Mouse (Mus musculus): Measurements from ENCODE around the gene Fbxl13.

Fbxl13 gene

GRCm38 (mm10) chr5:21645439-21646132 is at the start of gene Fbxl13, which contains the start of gene Armc10:
TSS of gene Fbxl13 (minus strand) at chr5:21645634.
TSS of gene Armc10 (plus strand) at chr5:21645813.
- DNase-seq, result peak; percentile 85

- no peak for DNase-seq
Measured at GRCm38 (mm10) chr5:21694854-21695490, 49.5 kb upstream of the Fbxl13 start.

GRCm38 (mm10) chr5:21693372-21693870 is 48.0 kb upstream of the Fbxl13 start:
- DNase-seq, result no peak

GRCm38 (mm10) chr5:21692230-21692629 is 46.8 kb upstream of the Fbxl13 start:
- DNase-seq, result no peak

- no peak for DNase-seq
Measured at GRCm38 (mm10) chr5:21687042-21687441, 41.6 kb upstream of the Fbxl13 start.

GRCm38 (mm10) chr5:21685001-21685400 is 39.6 kb upstream of the Fbxl13 start:
- DNase-seq, result no peak

GRCm38 (mm10) chr5:21683811-21684210 is 38.4 kb upstream of the Fbxl13 start:
- no peak for DNase-seq

- peak; percentile 45 for DNase-seq
Measured at GRCm38 (mm10) chr5:21680940-21681339, 35.5 kb upstream of the Fbxl13 start.

GRCm38 (mm10) chr5:21680029-21680428 is 34.6 kb upstream of the Fbxl13 start:
- DNase-seq, result no peak

GRCm38 (mm10) chr5:21678363-21678762 is 32.9 kb upstream of the Fbxl13 start:
- no peak for DNase-seq

- DNase-seq, result no peak
Measured at GRCm38 (mm10) chr5:21677939-21678338, 32.5 kb upstream of the Fbxl13 start.

GRCm38 (mm10) chr5:21675494-21675893 is 30.1 kb upstream of the Fbxl13 start:
- DNase-seq, result no peak

GRCm38 (mm10) chr5:21675019-21675418 is 29.6 kb upstream of the Fbxl13 start:
- DNase-seq, result no peak

- DNase-seq, result no peak
Measured at GRCm38 (mm10) chr5:21673742-21674141, 28.3 kb upstream of the Fbxl13 start.

GRCm38 (mm10) chr5:21672812-21673635 is 27.6 kb upstream of the Fbxl13 start:
- no peak for DNase-seq

GRCm38 (mm10) chr5:21669307-21669706 is 23.9 kb upstream of the Fbxl13 start:
- no peak for DNase-seq

GRCm38 (mm10) chr5:21667191-21668137 is 22.0 kb upstream of the Fbxl13 start:
- no peak for DNase-seq

GRCm38 (mm10) chr5:21663081-21663480 is 17.6 kb upstream of the Fbxl13 start:
- no peak for DNase-seq

GRCm38 (mm10) chr5:21660850-21661249 is 15.4 kb upstream of the Fbxl13 start:
- no peak for DNase-seq

- DNase-seq, result peak; percentile 76
Measured at GRCm38 (mm10) chr5:21658623-21659395, 13.4 kb upstream of the Fbxl13 start.

- DNase-seq, result no peak
Measured at GRCm38 (mm10) chr5:21658038-21658437, 12.6 kb upstream of the Fbxl13 start.
